8 mouse cellular contexts compared by ENCODE assay signal in genomic region chrX:76680890-76681289, GRCm38 (mm10).
DNase-seq lines count a peak whose midpoint lies in the region; ATAC-seq and TF ChIP-seq lines count a peak whose summit lies in the region.

No protein-coding gene starts in this region.

- TF ChIP-seq EP300 in liver, postnatal 0 days (IDR thresholded peaks at IDR 0.05; ENCODE audit: low read depth) = no peak

- no peak overlapping the region for H3K9ac ChIP-seq in liver, postnatal 0 days (replicated peaks)

- no peaks in the 10 kb centered on the region for H3K36me3 ChIP-seq in liver, postnatal 0 days (replicated peaks; ENCODE audit: insufficient read depth, low read length)

- H3K27ac ChIP-seq in liver, postnatal 0 days (ENCODE audit: low read depth) = no peak overlapping the region

- no peak overlapping the region for H3K4me3 ChIP-seq in liver, postnatal 0 days (ENCODE audit: low read depth, low read length)

- H3K4me2 ChIP-seq in liver, postnatal 0 days (ENCODE audit: low read depth, low read length) = no peak overlapping the region

- H3K4me1 ChIP-seq in liver, postnatal 0 days (ENCODE audit: insufficient read depth) = no peaks in the 10 kb centered on the region

- H3K27me3 ChIP-seq in liver, postnatal 0 days (ENCODE audit: insufficient read depth, low read length) = no peaks in the 10 kb centered on the region

- H3K9me3 ChIP-seq in liver, postnatal 0 days (ENCODE audit: low read length) = no peaks in the 10 kb centered on the region

- ATAC-seq in liver, postnatal 0 days = no peak
- ATAC-seq in activated CD4-positive, CD25-positive, alpha-beta regulatory T cell, adult 4 months = no peak

- DNase-seq in adrenal gland, postnatal 14 days = peak; percentile 11
- DNase-seq in adrenal gland, postnatal 4 days (ENCODE audit: low spot score in 2 of 2) = no peak
- DNase-seq in liver, postnatal 0 days = peak; percentile 12
- no peak for DNase-seq in liver
- peak; percentile 40 for DNase-seq in cerebellum, adult 9-10 months
- DNase-seq in layer of hippocampus, adult 9-10 months (ENCODE audit: low spot score) = peak; percentile 9
- DNase-seq in right cerebral cortex, postnatal 36 days (ENCODE audit: low spot score in 2 of 2) = peak; percentile 1 to 5

- peak; percentile 44 for TF ChIP-seq CTCF in liver, postnatal 0 days (IDR thresholded peaks at IDR 0.05; ENCODE audit: low read depth)

Comparison
In these comparisons a context has a peak if more than half of its experiments do, and no peak if none do; other contexts are left out.
1. DNase-seq: peak in adrenal gland, postnatal 14 days (single experiment), liver, postnatal 0 days (single experiment), cerebellum, adult 9-10 months (single experiment), layer of hippocampus, adult 9-10 months (single experiment) and right cerebral cortex, postnatal 36 days (2 of 2); none in adrenal gland, postnatal 4 days (0 of 2) and liver (single experiment).